Mouse (Mus musculus) regulatory T cell (primary cell): ENCODE results near the gene Pm20d2.

Experiments
- in situ Hi-C: fragments of 300-600 bp; cut with MboI, MseI; formaldehyde crosslinking; loops from one replicate; pipeline ENCODE4 v1.15.1; 2025; ENCODE audit warnings: high pct_unique_total_duplicates

Gene Pm20d2

DNA sequence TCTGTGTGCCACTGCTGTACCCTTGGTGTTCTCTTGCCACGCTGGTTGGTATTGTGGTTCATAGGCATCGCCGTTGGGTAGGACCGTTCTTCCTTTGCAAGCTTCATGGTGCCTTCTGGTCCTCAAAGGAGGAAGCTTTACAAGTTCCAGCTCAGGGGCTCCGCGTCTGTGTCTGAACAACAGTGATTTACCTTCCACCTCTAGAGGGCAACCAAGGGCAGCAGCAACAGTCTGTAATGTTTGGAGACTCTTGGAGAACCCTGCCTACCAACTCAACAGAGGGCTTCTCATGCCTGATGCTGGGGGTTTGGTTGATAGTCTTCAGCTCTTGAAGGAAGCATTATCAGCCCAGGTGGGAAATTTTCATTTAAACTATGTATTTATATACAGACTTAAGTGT lies 65.0 kb downstream of the Pm20d2 start:
- in situ Hi-C loops, result loop anchor here (5.0 kb wide), 1 partner anchor 173 kb away; no protein-coding TSS in a partner anchor
